Mouse (Mus musculus) adrenal gland, adult 8-10 months (tissue): ENCODE data around the gene Zfp940. TPM values are rescaled to one million over a fixed set of nuclear protein-coding genes. Genes with fewer than 3 reads are reported as not detected.
A peak's percentile ranks its signal among the peaks of the same experiment; 100 is the strongest.

Experiments used
- DNase-seq: peaks from one replicate; pipeline ENCODE4 v3.0.0; 2022
- total RNA-seq, 4 experiments: library from RNA; stranded (reverse); gene quantifications; 2 replicates each; pipeline ENCODE4 v1.2.4; 2022

Zfp940 gene
- total RNA-seq, 4 experiments from 2014 or later: 0.94 to 1.7 (median 1.2) TPM

GRCm38 (mm10) chr7:29807046-29807445 lies 46.4 kb downstream of the Zfp940 start:
- DNase-seq: no peak

GRCm38 (mm10) chr7:29792906-29793305 lies 60.6 kb downstream of the Zfp940 start:
- no peak for DNase-seq

- DNase-seq: no peak
Measured at GRCm38 (mm10) chr7:29785888-29786287, 67.6 kb downstream of the Zfp940 start.

- DNase-seq: no peak
Measured at GRCm38 (mm10) chr7:29785023-29785422, 68.4 kb downstream of the Zfp940 start.

- peak; percentile 78 for DNase-seq
Measured at GRCm38 (mm10) chr7:29783871-29784551, 69.5 kb downstream of the Zfp940 start, which contains the start of gene Zfp30. Gene Zfp30, plus strand, starts transcription at chr7:29783998.

Other genes with a start within 250 kb of the Zfp940 start
- under 1 TPM in 2 of 4 experiments, not detected in 2; 0.12 to 0.16 TPM for gene Catsperg2, start 126.6 kb downstream of the Zfp940 start, total RNA-seq
- 10 to 100 TPM; 13.3 to 17.8 (median 16.4) TPM for gene Zfp84, start 85.1 kb downstream of the Zfp940 start, total RNA-seq
- gene Zfp30, start 69.7 kb downstream of the Zfp940 start, total RNA-seq: 1 to 10 TPM; 3.5 to 5.2 (median 4.2) TPM
- 10 to 100 TPM; 18.3 to 25.2 (median 21.9) TPM for gene Zfp790, start 37.6 kb downstream of the Zfp940 start, total RNA-seq
- gene Zfp420, start 6.3 kb upstream of the Zfp940 start, total RNA-seq: 1 to 10 TPM; 5.4 to 9.8 (median 8.1) TPM
- 10 to 100 TPM; 10.4 to 16.1 (median 11.8) TPM for gene Zfp27, start 52.9 kb upstream of the Zfp940 start, total RNA-seq
- 10 to 100 TPM in 2 of 4 experiments, 1 to 10 TPM in 2; 6.6 to 11.0 (median 8.9) TPM for gene Zfp383, start 54.6 kb upstream of the Zfp940 start, total RNA-seq
- gene Zfp74, start 100.4 kb upstream of the Zfp940 start, total RNA-seq: 10 to 100 TPM; 11.0 to 14.6 (median 12.1) TPM
- 10 to 100 TPM; 10.7 to 13.1 (median 11.9) TPM for gene Zfp568, start 130.3 kb upstream of the Zfp940 start, total RNA-seq
- 1 to 10 TPM; 3.7 to 6.6 (median 4.9) TPM for gene Zfp14, start 197.7 kb upstream of the Zfp940 start, total RNA-seq
- 1 to 10 TPM in 3 of 4 experiments, under 1 TPM in 1; 0.86 to 3.3 (median 2.8) TPM for gene Zfp82, start 219.2 kb upstream of the Zfp940 start, total RNA-seq
- 1 to 10 TPM in 1 of 4 experiments, under 1 TPM in 1, not detected in 2; 0.48 to 2.2 TPM for gene Gm26920, start 236.7 kb upstream of the Zfp940 start, total RNA-seq
- gene Zfp566, start 236.9 kb upstream of the Zfp940 start, total RNA-seq: 1 to 10 TPM; 1.9 to 4.7 (median 4.1) TPM
- gene Zfp260, start 241.1 kb upstream of the Zfp940 start, total RNA-seq: 10 to 100 TPM; 39.9 to 66.1 (median 44.5) TPM